Mouse (Mus musculus) left cerebral cortex, postnatal 36 days (tissue): ENCODE data around the gene Shc1. TPM values are rescaled to one million over a fixed set of nuclear protein-coding genes. Genes with fewer than 3 reads are reported as not detected.
"Not testable (repeated sequence)": the region's sequence is repeated elsewhere in the genome, so short reads cannot be mapped to it uniquely, and the experiment has no call there.

Source experiments
- DNase-seq, 2 experiments: peaks; one replicate each; pipeline ENCODE4 v3.0.0; 2021 to 2022; ENCODE audit warnings: low spot score in 2 of 2, mixed read lengths in 1 of 2
- intact Hi-C: fragments of 180-260 bp; cut with DNase I; formaldehyde crosslinking; loops from one replicate; pipeline ENCODE4 v1.15.1; 2025
- total RNA-seq, 2 experiments: library from RNA; stranded (reverse); gene quantifications; 2 replicates each; pipeline ENCODE4 v1.2.3; 2021

Gene Shc1
- total RNA-seq, 2 experiments from 2014 or later = 10.6 to 16.0 TPM

- peak; percentile 99 to 100 for DNase-seq
- intact Hi-C loops = no loop called here
Measured at GRCm38 (mm10) chr3:89411490-89412393, 6.5 kb upstream of the Shc1 start, which contains the start of gene Flad1. Gene Flad1 (minus strand): TSS chr3:89411870.

GRCm38 (mm10) chr3:89416158-89416557 lies 2.1 kb upstream of the Shc1 start:
- intact Hi-C loops = no loop called here
- DNase-seq = no peak

- intact Hi-C loops = no loop called here
- no peak for DNase-seq
Measured at GRCm38 (mm10) chr3:89417131-89417530, 1.1 kb upstream of the Shc1 start.

GRCm38 (mm10) chr3:89417840-89418169 lies 438 bp upstream of the Shc1 start:
- intact Hi-C loops = no loop called here
- no peak for DNase-seq

GRCm38 (mm10) chr3:89418861-89419250 lies 613 bp downstream of the Shc1 start:
- intact Hi-C loops = no loop called here
- no peak for DNase-seq

GRCm38 (mm10) chr3:89419571-89419970 lies 1.3 kb downstream of the Shc1 start:
- intact Hi-C loops = no loop called here
- no peak for DNase-seq

GRCm38 (mm10) chr3:89419981-89420380 lies 1.7 kb downstream of the Shc1 start:
- no peak for DNase-seq
- intact Hi-C loops = no loop called here

- no peak for DNase-seq
- intact Hi-C loops = no loop called here
Measured at GRCm38 (mm10) chr3:89420421-89420820, 2.2 kb downstream of the Shc1 start.

GRCm38 (mm10) chr3:89421002-89421774 lies 2.9 kb downstream of the Shc1 start:
- intact Hi-C loops = no loop called here
- peak; percentile 63 to 70 for DNase-seq

GRCm38 (mm10) chr3:89421810-89422473 lies 3.7 kb downstream of the Shc1 start:
- intact Hi-C loops = no loop called here

GRCm38 (mm10) chr3:89422556-89423205 lies 4.4 kb downstream of the Shc1 start:
- no peak for DNase-seq
- intact Hi-C loops = no loop called here

More at GRCm38 (mm10) chr3:89421810-89422473, 3.7 kb downstream of the Shc1 start:
- DNase-seq = no peak

- intact Hi-C loops = no loop called here
Measured at GRCm38 (mm10) chr3:89424416-89425140, 6.3 kb downstream of the Shc1 start.

GRCm38 (mm10) chr3:89425141-89425525 lies 6.9 kb downstream of the Shc1 start:
- intact Hi-C loops = no loop called here

More at GRCm38 (mm10) chr3:89424416-89425140, 6.3 kb downstream of the Shc1 start:
- no peak for DNase-seq

GRCm38 (mm10) chr3:89425876-89426275 lies 7.6 kb downstream of the Shc1 start:
- DNase-seq = no peak
- intact Hi-C loops = no loop called here

More at GRCm38 (mm10) chr3:89425141-89425525, 6.9 kb downstream of the Shc1 start:
- DNase-seq = no peak

GRCm38 (mm10) chr3:89429021-89429420 lies 10.8 kb downstream of the Shc1 start:
- intact Hi-C loops, DNase-seq: not testable (repeated sequence)

GRCm38 (mm10) chr3:89430171-89431159 lies 12.2 kb downstream of the Shc1 start, which contains the start of gene Pygo2:
Gene Pygo2 (plus strand): TSS chr3:89430214.
- intact Hi-C loops = no loop called here

GRCm38 (mm10) chr3:89432606-89433005 lies 14.4 kb downstream of the Shc1 start:
- intact Hi-C loops = no loop called here
- DNase-seq = no peak

More at GRCm38 (mm10) chr3:89430171-89431159, 12.2 kb downstream of the Shc1 start, which contains the start of gene Pygo2:
- peak; percentile 96 to 97 for DNase-seq

- intact Hi-C loops = no loop called here
- DNase-seq = no peak
Measured at GRCm38 (mm10) chr3:89434532-89434931, 16.3 kb downstream of the Shc1 start.
